12 mouse cellular contexts compared by ENCODE assay signal in genomic region chr13:97559611-97560385, GRCm38 (mm10).
DNase-seq lines count a peak whose midpoint lies in the region; ATAC-seq and TF ChIP-seq lines count a peak whose summit lies in the region.
"Had no signal": no experiment of that assay in that cellular context is flagged by ENCODE, and none has a peak within 500 bp of the region (broad histone marks: within the 10 kb centered on the region; RNA-seq: fewer than 3 reads in every experiment).

No protein-coding gene starts in this region.

- H3K27ac ChIP-seq in lung, postnatal 0 days (ENCODE audit: low read length), result no peak overlapping the region
- no peak overlapping the region for H3K27ac ChIP-seq in kidney, embryonic 14.5 days (ENCODE audit: low read depth, low read length)
- H3K27ac ChIP-seq: embryonic facial prominence, embryonic 15.5 days; neural tube, embryonic 13.5 days had no signal

- TF ChIP-seq CTCF in lung, postnatal 0 days (IDR thresholded peaks at IDR 0.05), result no peak

- no peaks in the 10 kb centered on the region for H3K4me1 ChIP-seq in lung, postnatal 0 days (ENCODE audit: insufficient read depth, low read depth, low read length)
- no peaks in the 10 kb centered on the region for H3K4me1 ChIP-seq in kidney, embryonic 14.5 days (ENCODE audit: control insufficient read depth, insufficient read depth, low read length)
- H3K4me1 ChIP-seq: embryonic facial prominence, embryonic 15.5 days had no signal

- no peak for TF ChIP-seq EP300 in lung, postnatal 0 days (IDR thresholded peaks at IDR 0.05)

- H3K4me3 ChIP-seq in lung, postnatal 0 days (ENCODE audit: low read depth, low read length), result no peak overlapping the region
- no peak overlapping the region for H3K4me3 ChIP-seq in kidney, embryonic 14.5 days (ENCODE audit: low read length)
- H3K4me3 ChIP-seq: embryonic facial prominence, embryonic 15.5 days; neural tube, embryonic 13.5 days had no signal

- H3K9me3 ChIP-seq in lung, postnatal 0 days (ENCODE audit: low read length), result no peaks in the 10 kb centered on the region
- H3K9me3 ChIP-seq in kidney, embryonic 14.5 days (ENCODE audit: control insufficient read depth, low read length), result no peaks in the 10 kb centered on the region
- H3K9me3 ChIP-seq: embryonic facial prominence, embryonic 15.5 days; neural tube, embryonic 13.5 days had no signal

- 80% methylated on average over 15 of the region's 15 CpGs for WGBS in lung, postnatal 0 days
- 78% methylated on average over 15 of the region's 15 CpGs for WGBS in kidney, embryonic 14.5 days

- DNase-seq in lung, postnatal 0 days (ENCODE audit: low spot score), result peak; percentile 34
- no peak for DNase-seq in lung, postnatal 25 days (ENCODE audit: low spot score)
- peak; percentile 46 to 60 for DNase-seq in cerebellum, postnatal 36 days
- DNase-seq in layer of hippocampus, postnatal 36 days, result peak; percentile 78 to 79
- peak; percentile 55 for DNase-seq in right cerebral cortex, postnatal 14 days
- no peak for DNase-seq in heart, postnatal 25 days (ENCODE audit: low spot score)
- DNase-seq: kidney, adult 8-10 months had no signal

- no peak for ATAC-seq in lung, postnatal 0 days
- ATAC-seq in erythroid progenitor cell, adult 5-6 weeks (replicated peaks; ENCODE audit: low FRiP score, poor library complexity, severe bottlenecking), result no peak
- ATAC-seq in kidney, embryonic 14.5 days (ENCODE audit: low FRiP score, low TSS enrichment), result no peak
- ATAC-seq: activated CD4-positive, CD25-positive, alpha-beta regulatory T cell, adult 4 months had no signal

- H3K9ac ChIP-seq in lung, postnatal 0 days (replicated peaks; ENCODE audit: low read depth), result no peak overlapping the region
- no peak overlapping the region for H3K9ac ChIP-seq in kidney, embryonic 14.5 days (ENCODE audit: low read depth, low read length)
- H3K9ac ChIP-seq: embryonic facial prominence, embryonic 15.5 days; neural tube, embryonic 13.5 days had no signal

- no peak overlapping the region for H3K4me2 ChIP-seq in lung, postnatal 0 days (replicated peaks; ENCODE audit: low read depth, low read length)
- H3K4me2 ChIP-seq in kidney, embryonic 14.5 days (replicated peaks; ENCODE audit: low read depth, low read length), result no peak overlapping the region
- H3K4me2 ChIP-seq: embryonic facial prominence, embryonic 15.5 days; neural tube, embryonic 13.5 days had no signal

- H3K27me3 ChIP-seq in lung, postnatal 0 days (replicated peaks; ENCODE audit: insufficient read depth, low read length), result no peaks in the 10 kb centered on the region
- no peaks in the 10 kb centered on the region for H3K27me3 ChIP-seq in kidney, embryonic 14.5 days (ENCODE audit: control insufficient read depth, insufficient read depth, low read length)
- H3K27me3 ChIP-seq: embryonic facial prominence, embryonic 15.5 days; neural tube, embryonic 13.5 days had no signal

- H3K36me3 ChIP-seq in lung, postnatal 0 days (ENCODE audit: insufficient read depth, low read length), result no peaks in the 10 kb centered on the region
- no peaks in the 10 kb centered on the region for H3K36me3 ChIP-seq in kidney, embryonic 14.5 days (ENCODE audit: control insufficient read depth, insufficient read depth, low read length)
- H3K36me3 ChIP-seq: embryonic facial prominence, embryonic 15.5 days; neural tube, embryonic 13.5 days had no signal

- intact Hi-C loops in heart, postnatal 25 days (cut with DNase I), result no loop called here

Comparison
In these comparisons a context has a peak if more than half of its experiments do, and no peak if none do; other contexts are left out.
1. DNase-seq: peak in lung, postnatal 0 days (single experiment), cerebellum, postnatal 36 days (2 of 2), layer of hippocampus, postnatal 36 days (2 of 2) and right cerebral cortex, postnatal 14 days (single experiment); none in lung, postnatal 25 days (single experiment) and heart, postnatal 25 days (single experiment).